Mouse (Mus musculus): ENCODE measurements around the gene Wfdc2.

Gene Wfdc2

GRCm38 (mm10) chr2:164562391-164563188 is at the start of gene Wfdc2:
Wfdc2 (plus strand) TSS chr2:164562413.
- in situ Hi-C loops (cut with MboI): no loop called here

DNA sequence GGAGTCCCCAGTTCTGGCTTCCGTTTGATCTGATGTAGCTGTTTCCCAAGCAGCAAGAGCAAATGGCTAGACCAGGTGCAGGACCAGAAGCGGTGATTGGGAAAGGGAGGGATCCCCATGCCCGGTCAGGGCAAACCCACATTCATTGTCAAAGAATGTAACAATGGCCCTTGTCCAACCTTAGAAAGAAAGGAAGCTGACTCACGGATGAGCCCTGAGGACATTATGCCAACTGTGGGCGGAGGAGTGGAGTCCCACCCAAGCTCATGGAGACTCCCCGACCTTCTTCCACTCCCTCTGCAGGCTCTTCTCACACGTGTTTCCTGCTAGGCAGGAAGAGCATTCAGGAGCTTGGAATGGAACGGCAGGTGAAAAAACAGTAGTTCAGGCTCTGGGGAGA is 48.8 kb upstream of the Wfdc2 start:
- in situ Hi-C loops (cut with MboI): no loop called here

GRCm38 (mm10) chr2:164514916-164515315 is 47.3 kb upstream of the Wfdc2 start:
- in situ Hi-C loops (cut with MboI): loop anchor here (5.0 kb wide), 1 partner anchor 98 kb away; no protein-coding TSS in a partner anchor

DNA sequence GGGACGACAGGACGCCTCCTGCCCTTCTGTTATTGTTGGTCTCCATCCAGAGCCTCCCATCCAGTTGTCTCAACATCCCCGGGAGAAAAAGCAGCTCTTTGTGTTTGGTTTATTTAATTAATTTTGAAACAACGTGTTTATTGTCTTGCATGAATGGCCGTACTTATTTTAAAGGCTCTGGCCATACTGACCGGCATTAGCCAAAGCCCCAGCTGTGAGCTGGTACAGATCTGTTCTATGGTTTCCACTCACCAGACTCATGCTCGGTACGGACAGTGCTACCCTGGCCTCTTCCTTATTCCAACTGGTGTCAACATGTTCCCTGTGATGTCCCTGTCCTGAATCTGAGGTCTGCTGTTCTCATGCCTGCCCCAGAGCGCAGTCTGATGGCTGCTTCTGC is 46.3 kb upstream of the Wfdc2 start:
- in situ Hi-C loops (cut with MboI): loop anchor here (5.0 kb wide), 1 partner anchor 99 kb away; no protein-coding TSS in a partner anchor

- in situ Hi-C loops (cut with MboI): loop anchor here (5.0 kb wide), 1 partner anchor 99 kb away; no protein-coding TSS in a partner anchor
Measured at GRCm38 (mm10) chr2:164516592-164516991, 45.6 kb upstream of the Wfdc2 start.

DNA sequence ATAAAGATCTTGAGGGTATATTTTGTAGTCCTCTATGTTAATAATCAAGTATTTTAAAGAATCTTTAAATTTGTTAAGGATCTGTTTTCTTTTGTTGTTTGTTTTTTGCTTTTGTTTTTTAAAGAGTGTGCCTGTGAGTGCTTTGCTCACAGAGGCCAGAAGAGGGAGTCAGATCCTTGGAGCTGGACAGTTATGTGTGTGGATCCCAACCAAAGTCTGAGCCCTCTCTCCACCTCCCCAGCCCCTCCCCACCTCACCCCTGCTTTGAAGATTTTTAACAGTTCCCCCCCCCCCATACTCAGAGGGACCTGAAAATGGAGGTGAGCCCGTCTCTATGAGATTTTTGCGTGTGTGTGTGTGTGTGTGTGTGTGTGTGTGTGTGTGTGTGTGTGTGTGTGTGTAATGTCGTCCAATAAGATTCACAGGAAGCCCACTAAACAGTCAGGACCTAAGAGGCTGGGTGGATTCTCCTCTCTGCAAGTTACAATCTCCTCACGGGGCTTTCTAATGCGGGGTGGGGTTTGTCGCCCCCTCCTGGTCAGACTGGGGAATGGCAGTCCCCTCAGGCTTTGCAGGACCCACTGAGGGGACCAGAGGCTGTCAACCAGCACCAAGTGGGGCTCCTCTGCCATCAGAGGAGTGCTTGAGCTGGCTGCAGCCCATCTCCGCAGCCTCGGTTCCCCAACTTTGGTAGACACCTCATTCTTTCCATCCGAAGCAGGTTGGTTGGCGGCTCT is 44.6 kb upstream of the Wfdc2 start:
- in situ Hi-C loops (cut with MboI): loop anchor here (5.0 kb wide), 1 partner anchor 100 kb away; no protein-coding TSS in a partner anchor

DNA sequence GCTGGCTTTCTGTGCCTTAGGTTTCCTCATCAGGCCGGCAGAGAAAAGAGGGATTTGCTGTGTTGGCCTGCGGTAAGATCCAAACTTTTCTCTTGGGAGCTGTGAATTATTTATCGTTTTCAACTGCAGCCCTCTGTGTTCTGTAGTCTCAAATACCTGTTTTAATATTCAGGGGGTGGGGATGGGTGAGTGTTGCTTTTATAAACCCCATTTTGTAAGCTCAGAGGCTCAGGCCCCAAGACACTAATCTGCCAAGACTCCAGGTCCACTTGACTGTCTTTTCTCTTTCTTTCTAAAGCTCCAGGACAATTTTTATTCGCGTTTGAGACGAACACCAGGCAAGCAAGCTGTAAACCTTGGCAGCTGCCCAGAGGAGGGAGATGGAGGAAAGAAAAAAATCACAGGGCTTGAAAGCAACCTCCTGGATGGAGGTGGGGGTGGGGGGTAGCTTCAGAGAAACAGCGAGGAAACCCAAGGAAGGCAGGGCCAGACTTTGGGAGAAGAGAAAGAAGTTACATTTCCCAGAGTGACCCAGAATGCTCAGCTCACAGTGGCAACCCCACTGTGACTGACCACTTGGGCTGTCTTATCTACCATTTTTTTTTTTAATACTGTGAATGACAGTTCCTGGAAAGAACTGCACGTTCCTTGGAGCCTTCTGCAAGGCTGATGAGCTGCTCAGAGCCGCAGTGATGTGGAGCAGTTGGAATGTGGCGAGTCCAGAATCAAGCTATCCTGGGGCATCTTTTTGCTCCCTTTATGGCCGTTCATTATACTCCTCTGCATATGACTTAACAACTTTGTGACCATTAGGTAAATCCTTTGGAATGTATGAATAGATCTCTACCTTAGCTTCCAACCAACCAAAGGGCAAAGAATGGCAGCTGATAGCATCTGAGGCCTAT is 43.7 kb upstream of the Wfdc2 start:
- in situ Hi-C loops (cut with MboI): loop anchor here (5.0 kb wide), 1 partner anchor 101 kb away; no protein-coding TSS in a partner anchor

- in situ Hi-C loops (cut with MboI): loop anchor here (5.0 kb wide), 1 partner anchor 102 kb away; no protein-coding TSS in a partner anchor
Measured at GRCm38 (mm10) chr2:164519171-164519526, 43.1 kb upstream of the Wfdc2 start.

DNA sequence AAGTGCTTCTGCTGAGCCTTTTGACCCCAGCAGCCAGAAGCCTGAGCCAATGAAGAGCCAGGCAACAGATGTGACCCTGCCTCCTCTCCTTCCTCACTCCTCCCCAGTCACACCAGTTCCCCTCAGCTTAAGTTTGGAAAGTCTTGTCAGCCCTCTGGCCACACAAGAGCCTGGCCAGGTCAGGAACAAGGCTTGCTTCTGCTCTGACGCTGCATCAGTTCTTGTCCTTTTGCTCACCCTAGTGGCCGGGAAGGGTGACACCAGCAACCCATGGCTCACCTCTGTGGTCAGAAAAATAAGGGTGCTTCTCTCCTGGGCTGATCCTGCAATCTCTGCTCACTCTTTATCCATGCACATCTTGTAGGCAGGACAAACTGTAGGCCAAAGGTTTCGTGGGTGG is 41.4 kb upstream of the Wfdc2 start:
- in situ Hi-C loops (cut with MboI): no loop called here

GRCm38 (mm10) chr2:164521841-164522240 is 40.4 kb upstream of the Wfdc2 start:
- in situ Hi-C loops (cut with MboI): no loop called here

DNA sequence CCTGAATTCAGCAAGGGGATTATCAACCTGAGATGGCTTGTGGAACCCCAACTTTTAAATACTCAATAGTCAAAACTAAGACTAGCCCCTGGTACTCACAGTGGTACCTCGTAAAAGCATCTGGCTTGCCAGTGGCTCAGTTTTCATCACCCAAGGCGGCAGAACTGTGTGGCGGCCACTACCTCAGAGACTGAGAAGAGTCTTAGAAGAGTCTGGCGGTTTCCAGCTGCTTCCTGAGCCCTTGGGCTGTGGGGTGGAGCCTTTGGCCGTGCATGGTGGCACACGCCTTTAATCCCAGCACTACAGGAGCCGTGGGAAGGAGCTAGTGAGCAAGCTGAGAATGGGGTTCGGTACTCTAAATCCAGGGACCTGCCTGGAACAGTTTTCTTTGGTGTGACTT is 39.9 kb upstream of the Wfdc2 start:
- in situ Hi-C loops (cut with MboI): no loop called here

DNA sequence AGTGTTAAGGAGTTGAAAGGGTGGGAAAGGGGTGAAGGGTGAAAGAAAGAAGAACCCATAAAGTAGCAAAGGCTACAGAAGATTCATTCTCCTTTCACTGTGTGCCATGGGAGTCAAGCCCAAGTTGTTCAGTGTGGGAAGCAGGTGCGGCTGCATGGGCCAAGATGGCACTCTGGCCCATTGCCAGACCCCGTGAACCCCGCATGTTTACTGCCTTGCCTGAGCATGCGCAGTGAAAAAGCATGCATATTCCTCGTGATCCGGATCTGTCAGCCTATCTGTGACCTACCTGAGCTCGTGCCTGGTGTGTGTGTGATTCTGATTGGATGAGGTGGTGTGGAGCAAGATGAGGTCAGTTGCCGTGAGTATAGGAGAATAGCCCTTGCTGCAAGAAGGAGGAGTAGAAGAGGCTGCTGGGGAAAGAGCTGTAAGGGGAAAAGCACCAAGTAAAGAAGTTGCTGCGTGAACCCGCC is 38.9 kb upstream of the Wfdc2 start:
- in situ Hi-C loops (cut with MboI): no loop called here

DNA sequence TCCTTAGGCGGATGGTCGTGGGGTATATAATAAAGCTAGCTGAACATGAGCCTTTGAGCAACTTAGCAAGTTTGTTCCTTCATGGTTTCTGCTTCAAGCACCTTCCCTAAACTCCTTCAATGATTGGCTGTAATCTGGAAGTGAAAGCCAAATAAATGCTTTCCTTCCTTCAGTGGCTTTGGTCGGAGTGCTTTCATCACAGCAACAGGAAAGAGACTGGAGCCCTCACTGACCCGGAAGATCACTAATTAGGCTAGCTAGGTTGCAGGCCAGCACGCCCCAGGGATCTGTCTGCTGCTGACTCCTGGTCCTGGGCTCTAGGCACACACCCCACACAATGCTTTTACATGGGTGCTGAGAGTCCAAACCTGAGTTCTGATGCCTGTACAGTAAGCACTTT is 33.7 kb upstream of the Wfdc2 start:
- in situ Hi-C loops (cut with MboI): no loop called here

GRCm38 (mm10) chr2:164531169-164531568 is 31.0 kb upstream of the Wfdc2 start:
- in situ Hi-C loops (cut with MboI): no loop called here

DNA sequence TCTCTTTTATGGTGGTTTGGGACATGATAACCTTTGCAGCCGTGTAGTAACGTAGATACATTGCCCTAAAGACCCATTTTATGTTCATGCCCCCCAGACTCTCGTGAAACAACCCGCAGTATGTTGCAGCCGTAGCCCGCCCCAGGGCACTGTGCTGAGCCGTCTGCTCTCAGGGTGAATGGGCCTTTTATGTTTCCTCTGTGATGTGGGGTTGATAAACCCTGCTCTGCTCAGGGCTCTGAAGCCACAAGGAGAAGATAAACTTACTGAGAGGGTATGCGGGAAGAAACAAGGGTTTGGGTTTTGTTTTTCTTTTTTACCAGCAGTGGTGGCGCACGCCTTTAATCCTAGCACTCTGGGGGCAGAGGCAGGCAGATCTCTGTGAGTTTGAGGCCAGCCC is 27.9 kb upstream of the Wfdc2 start:
- in situ Hi-C loops (cut with MboI): no loop called here

DNA sequence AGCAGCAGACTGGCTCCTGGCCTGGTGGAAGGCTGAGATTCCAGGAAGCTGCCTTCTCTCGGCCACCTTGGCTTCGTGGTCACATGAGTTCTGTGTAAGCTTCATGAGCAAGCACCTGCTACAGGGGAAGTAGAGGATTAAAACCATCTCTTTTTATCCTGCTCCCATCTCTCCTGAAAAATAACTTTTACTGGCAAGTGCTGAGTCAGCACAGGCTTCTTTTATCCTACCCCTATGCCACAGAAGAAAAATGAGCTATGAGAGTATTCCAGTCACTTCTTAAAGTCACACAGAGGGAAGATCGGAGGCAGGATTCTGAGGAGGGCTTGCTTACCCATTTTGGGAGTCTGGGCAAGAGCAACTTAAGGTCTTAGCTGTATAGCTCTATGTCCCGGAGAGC is 25.2 kb upstream of the Wfdc2 start:
- in situ Hi-C loops (cut with MboI): no loop called here

- in situ Hi-C loops (cut with MboI): no loop called here
Measured at GRCm38 (mm10) chr2:164540652-164541427, 21.4 kb upstream of the Wfdc2 start.

DNA sequence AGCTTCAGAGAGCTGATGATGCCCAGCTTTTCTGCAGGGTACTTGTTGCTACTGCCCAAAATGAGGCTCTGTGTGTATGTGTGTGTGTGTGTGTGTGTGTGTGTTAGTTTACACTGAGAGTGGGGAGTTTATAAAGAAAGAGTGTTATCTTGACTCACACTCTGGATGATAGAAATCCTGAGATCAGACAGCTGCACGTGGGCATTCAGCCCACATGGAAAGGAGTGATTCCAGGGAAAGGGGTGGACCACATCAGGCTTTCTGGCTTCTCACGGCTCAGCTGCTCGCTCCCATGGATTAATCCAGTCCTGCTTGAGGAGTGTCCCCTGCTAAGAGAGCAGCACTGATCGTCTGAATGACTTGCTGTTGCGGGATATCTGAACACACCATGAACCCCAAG is 20.1 kb upstream of the Wfdc2 start:
- in situ Hi-C loops (cut with MboI): no loop called here

DNA sequence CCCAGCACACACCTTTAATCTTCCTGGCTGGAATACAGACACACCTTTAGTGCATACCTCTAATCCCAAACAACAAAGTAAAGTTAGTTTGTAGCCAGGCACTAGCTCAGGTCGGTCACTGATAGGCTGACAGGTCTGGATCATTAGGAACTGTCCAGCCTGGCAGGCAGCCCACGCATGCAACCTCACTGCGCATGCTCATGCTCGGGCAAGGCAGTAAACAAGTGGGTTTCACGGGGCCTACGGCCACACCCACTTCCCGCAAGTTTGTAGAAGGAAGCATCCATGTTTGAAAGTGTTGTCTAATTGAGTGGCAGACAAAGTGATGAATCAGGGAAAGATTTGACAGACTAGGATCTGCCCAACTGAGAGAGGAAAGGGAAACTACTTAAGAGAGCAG is 19.6 kb upstream of the Wfdc2 start:
- in situ Hi-C loops (cut with MboI): no loop called here

GRCm38 (mm10) chr2:164543745-164544144 is 18.5 kb upstream of the Wfdc2 start:
- in situ Hi-C loops (cut with MboI): no loop called here

All from mature B cell (primary cell).